Mouse (Mus musculus): ENCODE measurements around the gene Prnd. TPM values are rescaled to one million over a fixed set of nuclear protein-coding genes. Genes with fewer than 3 reads are reported as not detected.

The Prnd gene
- 0.87 and 1.5 TPM in 2 replicates for polyA plus RNA-seq (2012; rRNA removed)

- no peak for DNase-seq (ENCODE audit: low read depth, low spot score)
- WGBS: 11% methylated on average over 11 of the region's 11 CpGs
Observed at GRCm38 (mm10) chr2:131950598-131951095, at the start of gene Prnd. Gene Prnd, plus strand, starts transcription at chr2:131950861.

DNA sequence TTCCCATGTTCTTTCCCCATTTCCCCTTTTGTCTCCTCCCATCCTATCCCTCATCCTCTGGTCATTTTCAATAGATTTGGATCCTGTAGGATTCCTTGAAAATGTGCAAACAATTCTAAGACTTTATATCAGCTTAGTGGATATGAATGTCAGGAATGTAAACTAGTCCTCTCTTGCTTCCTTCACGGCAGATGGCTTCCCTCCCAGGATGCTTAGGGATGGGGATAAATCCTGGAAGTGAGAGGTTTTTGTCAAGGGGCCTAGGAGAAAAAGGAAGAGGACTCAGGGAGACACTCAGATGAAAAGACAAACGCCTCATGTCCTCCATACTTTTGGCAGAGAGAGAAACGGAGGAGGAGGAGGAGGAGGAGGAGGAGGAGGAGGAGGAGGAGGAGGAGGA lies 48.2 kb upstream of the Prnd start:
- no peak for DNase-seq (ENCODE audit: low read depth, low spot score)
- WGBS: 30% methylated on average over 3 of the region's 3 CpGs

DNA sequence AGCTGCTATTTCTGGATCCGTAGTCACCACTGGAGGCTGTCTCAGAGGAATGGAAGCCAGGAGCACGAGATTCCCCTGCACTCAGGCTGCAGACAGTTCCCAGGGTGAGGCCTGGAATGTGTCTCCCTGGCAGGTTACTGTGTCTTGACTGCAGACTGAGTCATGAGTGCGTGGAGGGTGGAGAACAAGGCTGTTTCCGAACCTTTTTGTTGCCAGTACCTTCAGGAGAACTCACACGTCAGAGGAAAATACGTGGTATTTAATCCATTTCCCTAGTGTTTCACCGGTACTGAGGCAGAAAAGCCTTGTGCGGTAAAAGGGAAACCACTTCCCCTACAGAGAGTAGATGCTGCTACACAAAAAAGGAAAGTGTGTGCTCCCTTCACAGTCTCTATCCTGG lies 47.8 kb upstream of the Prnd start:
- 32% methylated on average over 8 of the region's 8 CpGs for WGBS
- DNase-seq (ENCODE audit: low read depth, low spot score): no peak

GRCm38 (mm10) chr2:131905025-131905424 lies 45.6 kb upstream of the Prnd start:
- DNase-seq (ENCODE audit: low read depth, low spot score): no peak
- WGBS: 82% methylated on average over 5 of the region's 5 CpGs

DNA sequence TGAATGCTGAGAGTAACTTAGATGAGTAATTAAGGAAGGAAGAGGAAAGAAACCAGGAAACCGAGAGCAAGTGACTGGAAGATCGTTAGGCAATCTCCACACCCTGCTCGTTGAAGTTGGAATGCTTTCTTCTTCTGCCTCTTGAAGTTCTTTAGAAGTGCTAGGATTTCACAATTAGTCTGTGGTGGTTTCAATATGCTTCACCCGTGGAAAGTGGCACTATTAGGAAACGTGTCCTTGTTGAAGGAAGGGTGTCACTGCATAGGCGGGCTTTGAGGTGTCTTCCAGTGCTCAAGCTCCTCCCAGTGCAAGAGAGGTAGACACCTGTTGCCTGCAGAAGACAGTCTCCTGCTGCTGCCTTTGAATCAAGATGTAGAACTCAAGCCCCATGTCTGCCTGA lies 44.9 kb upstream of the Prnd start:
- WGBS: 29% methylated on average over 6 of the region's 6 CpGs
- no peak for DNase-seq (ENCODE audit: low read depth, low spot score)

DNA sequence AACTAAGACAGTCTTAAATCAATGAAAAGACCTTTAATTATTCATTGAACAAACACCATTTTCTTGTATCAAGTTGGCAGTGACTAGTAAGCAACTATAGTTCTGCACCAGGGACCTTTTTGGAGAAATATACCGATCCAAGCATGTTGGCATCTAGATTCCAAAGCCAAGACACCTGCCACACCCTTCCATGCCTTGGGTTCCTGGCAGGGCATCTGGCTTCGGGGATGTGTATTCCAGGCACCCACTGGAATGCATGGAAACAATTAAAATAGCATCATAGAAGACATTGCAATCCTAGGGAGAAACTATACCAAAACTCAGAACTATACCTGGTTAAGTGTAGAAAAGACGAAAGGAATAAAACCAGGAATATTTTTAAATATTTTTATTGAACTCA lies 44.4 kb upstream of the Prnd start:
- no peak for DNase-seq (ENCODE audit: low read depth, low spot score)

GRCm38 (mm10) chr2:131906846-131907245 lies 43.8 kb upstream of the Prnd start:
- no peak for DNase-seq (ENCODE audit: low read depth, low spot score)
- 34% methylated on average over 1 of the region's 1 CpGs for WGBS

More for the DNA sequence above, 44.4 kb upstream of the Prnd start:
- WGBS: 85% methylated on average over 3 of the region's 3 CpGs

GRCm38 (mm10) chr2:131907311-131907710 lies 43.4 kb upstream of the Prnd start:
- WGBS: 83% methylated on average over 5 of the region's 5 CpGs
- no peak for DNase-seq (ENCODE audit: low read depth, low spot score)

- 69% methylated on average over 7 of the region's 7 CpGs for WGBS
- DNase-seq (ENCODE audit: low read depth, low spot score): no peak
Observed at GRCm38 (mm10) chr2:131908351-131908861, 42.3 kb upstream of the Prnd start.

- no peak for DNase-seq (ENCODE audit: low read depth, low spot score)
- WGBS: 90% methylated on average over 1 of the region's 1 CpGs
Observed at GRCm38 (mm10) chr2:131908906-131909305, 41.8 kb upstream of the Prnd start.

GRCm38 (mm10) chr2:131909683-131910572 lies 40.7 kb upstream of the Prnd start, which contains the start of the genes Prnp and Prn:
Gene Prnp, plus strand, starts transcription at chr2:131909928.
Gene Prn, plus strand, starts transcription at chr2:131909957.
- peak; percentile 67 for DNase-seq (ENCODE audit: low read depth, low spot score)
- 5% methylated on average over 52 of the region's 52 CpGs for WGBS

- DNase-seq (ENCODE audit: low read depth, low spot score): no peak
- 60% methylated on average over 2 of the region's 2 CpGs for WGBS
Observed at GRCm38 (mm10) chr2:131910847-131911246, 39.8 kb upstream of the Prnd start.

- WGBS: 45% methylated on average over 4 of the region's 4 CpGs
- DNase-seq (ENCODE audit: low read depth, low spot score): no peak
Observed at GRCm38 (mm10) chr2:131911341-131911740, 39.3 kb upstream of the Prnd start.

- 68% methylated on average over 8 of the region's 8 CpGs for WGBS
- no peak for DNase-seq (ENCODE audit: low read depth, low spot score)
Observed at GRCm38 (mm10) chr2:131912526-131913258, 38.0 kb upstream of the Prnd start.

GRCm38 (mm10) chr2:131932275-131932902 lies 18.3 kb upstream of the Prnd start:
- no peak for DNase-seq (ENCODE audit: low read depth, low spot score)
- WGBS: 56% methylated on average over 7 of the region's 7 CpGs

- 42% methylated on average over 6 of the region's 6 CpGs for WGBS
- DNase-seq (ENCODE audit: low read depth, low spot score): no peak
Observed at GRCm38 (mm10) chr2:131933013-131933412, 17.6 kb upstream of the Prnd start.

- 51% methylated on average over 3 of the region's 3 CpGs for WGBS
- DNase-seq (ENCODE audit: low read depth, low spot score): no peak
Observed at GRCm38 (mm10) chr2:131933598-131933997, 17.1 kb upstream of the Prnd start.

GRCm38 (mm10) chr2:131934243-131934642 lies 16.4 kb upstream of the Prnd start:
- no peak for DNase-seq (ENCODE audit: low read depth, low spot score)
- 94% methylated on average over 2 of the region's 2 CpGs for WGBS

GRCm38 (mm10) chr2:131935390-131936105 lies 15.1 kb upstream of the Prnd start:
- 61% methylated on average over 10 of the region's 10 CpGs for WGBS

More at GRCm38 (mm10) chr2:131935390-131936105, 15.1 kb upstream of the Prnd start:
- DNase-seq (ENCODE audit: low read depth, low spot score): no peak

Measured in large intestine, adult 2 months (tissue).